Mouse (Mus musculus) kidney, adult 2 months (tissue): ENCODE measurements at regions not wholly inside any gene's neighbourhood (a gene's known extent, or its start where the extent isn't known, plus 50 kb on each side); places are given as distances from the start of the nearest gene placed in this dataset.

ENCODE experiments used
- CTCF ChIP-seq: fragments of 200-500 bp; conservative IDR thresholded peaks from 2 replicates; pipeline ENCODE4 v1.5.1; 2011; ENCODE audit warnings: low read depth, mild to moderate bottlenecking, control low read depth, low read length, moderate library complexity, mixed read lengths; ENCODE audit not compliant: insufficient read depth, insufficient read length
- POLR2A ChIP-seq: fragments of 200-500 bp; IDR thresholded peaks from one replicate; pipeline ENCODE4 v1.6.1; 2011; ENCODE audit warnings: low read depth, low read length, control low read depth

GRCm38 (mm10) chr4:26223267-26223666, 123.4 kb downstream of the Manea start:
- TF ChIP-seq POLR2A: no peak
- TF ChIP-seq CTCF: no peak
